7 mouse cellular contexts compared by ENCODE assay signal in genomic region chrX:13070206-13070572, GRCm38 (mm10). TPM values are rescaled to one million over a fixed set of nuclear protein-coding genes. Genes with fewer than 3 reads are reported as not detected.
DNase-seq lines count a peak whose midpoint lies in the region; ATAC-seq lines count a peak whose summit lies in the region.

No protein-coding gene starts in this region.

- peaks cover 6% of the 10 kb centered on the region; the same call in 1 of the 2 replicates for H3K27me3 ChIP-seq in lung, embryonic 15.5 days
- H3K27me3 ChIP-seq in embryonic facial prominence, embryonic 14.5 days (replicated peaks; ENCODE audit: control insufficient read depth, insufficient read depth, low read length), result peaks cover 11% of the 10 kb centered on the region; the same call in 1 of the 2 replicates
- peaks cover 2% of the 10 kb centered on the region; the same call in 1 of the 2 replicates for H3K27me3 ChIP-seq in intestine, embryonic 16.5 days (replicated peaks; ENCODE audit: control insufficient read depth, insufficient read depth, low read length)
- no peaks in the 10 kb centered on the region for H3K27me3 ChIP-seq in neural tube, embryonic 15.5 days (replicated peaks)

- no peak for ATAC-seq in lung, embryonic 15.5 days (ENCODE audit: borderline replicate concordance, extremely low read depth, low FRiP score, low TSS enrichment)
- ATAC-seq in embryonic facial prominence, embryonic 14.5 days (ENCODE audit: low read depth), result no peak
- 0 out of 2 replicates have a peak, but pooled peaks have one; percentile 0 for ATAC-seq in intestine, embryonic 16.5 days
- ATAC-seq in neural tube, embryonic 15.5 days (ENCODE audit: low FRiP score), result peak; percentile 1
- ATAC-seq in megakaryocyte-erythroid progenitor cell, adult 5-6 weeks (replicated peaks; ENCODE audit: low FRiP score, low TSS enrichment, poor library complexity, severe bottlenecking), result no peak

- peak overlapping the region; percentile 34 for H3K9ac ChIP-seq in lung, embryonic 15.5 days
- peak overlapping the region; percentile 88 for H3K9ac ChIP-seq in embryonic facial prominence, embryonic 14.5 days (ENCODE audit: low read depth, low read length)
- peak overlapping the region; percentile 71 for H3K9ac ChIP-seq in intestine, embryonic 16.5 days (ENCODE audit: low read depth, low read length)
- peak overlapping the region; percentile 45 for H3K9ac ChIP-seq in neural tube, embryonic 15.5 days (replicated peaks)

- DNase-seq in lung, postnatal 14 days, result no peak
- peak; percentile 53 for DNase-seq in embryonic facial prominence, embryonic 14.5 days (ENCODE audit: low spot score)
- DNase-seq in left cerebral cortex, postnatal 25 days (ENCODE audit: low spot score in 2 of 2), result no peak

- H3K4me2 ChIP-seq in lung, embryonic 15.5 days, result peak overlapping the region; percentile 53
- peak overlapping the region; percentile 51 for H3K4me2 ChIP-seq in embryonic facial prominence, embryonic 14.5 days (ENCODE audit: low read depth, low read length)
- H3K4me2 ChIP-seq in intestine, embryonic 16.5 days (ENCODE audit: low read depth, low read length), result peak overlapping the region; percentile 50
- peak overlapping the region; percentile 51 for H3K4me2 ChIP-seq in neural tube, embryonic 15.5 days

- peak overlapping the region; percentile 95 for H3K27ac ChIP-seq in lung, embryonic 15.5 days
- peak overlapping the region; percentile 94 for H3K27ac ChIP-seq in embryonic facial prominence, embryonic 14.5 days (replicated peaks; ENCODE audit: low read depth, low read length)
- peak overlapping the region; percentile 93 for H3K27ac ChIP-seq in intestine, embryonic 16.5 days (ENCODE audit: low read length)
- H3K27ac ChIP-seq in neural tube, embryonic 15.5 days (replicated peaks), result peak overlapping the region; percentile 94

- no peaks in the 10 kb centered on the region for H3K4me1 ChIP-seq in lung, embryonic 15.5 days
- H3K4me1 ChIP-seq in embryonic facial prominence, embryonic 14.5 days (ENCODE audit: control insufficient read depth, insufficient read depth, low read length), result no peaks in the 10 kb centered on the region
- no peaks in the 10 kb centered on the region for H3K4me1 ChIP-seq in intestine, embryonic 16.5 days (ENCODE audit: control insufficient read depth, insufficient read depth, low read length)
- peaks cover 3% of the 10 kb centered on the region; the same call in 1 of the 2 replicates for H3K4me1 ChIP-seq in neural tube, embryonic 15.5 days

- H3K9me3 ChIP-seq in lung, embryonic 15.5 days, result no peaks in the 10 kb centered on the region
- H3K9me3 ChIP-seq in embryonic facial prominence, embryonic 14.5 days (ENCODE audit: control insufficient read depth, low read length), result no peaks in the 10 kb centered on the region
- no peaks in the 10 kb centered on the region for H3K9me3 ChIP-seq in intestine, embryonic 16.5 days (ENCODE audit: control insufficient read depth, low read length)
- H3K9me3 ChIP-seq in neural tube, embryonic 15.5 days (replicated peaks), result no peaks in the 10 kb centered on the region

- 24% methylated on average over 8 of the region's 8 CpGs for WGBS in lung, embryonic 15.5 days
- 27% methylated on average over 8 of the region's 8 CpGs for WGBS in embryonic facial prominence, embryonic 14.5 days
- 20% methylated on average over 8 of the region's 8 CpGs for WGBS in intestine, embryonic 16.5 days
- 33% methylated on average over 8 of the region's 8 CpGs for WGBS in neural tube, embryonic 15.5 days

- no peaks in the 10 kb centered on the region for H3K36me3 ChIP-seq in lung, embryonic 15.5 days
- no peaks in the 10 kb centered on the region for H3K36me3 ChIP-seq in embryonic facial prominence, embryonic 14.5 days (ENCODE audit: control insufficient read depth, insufficient read depth, low read length)
- H3K36me3 ChIP-seq in intestine, embryonic 16.5 days (ENCODE audit: control insufficient read depth, insufficient read depth, low read length), result no peaks in the 10 kb centered on the region
- H3K36me3 ChIP-seq in neural tube, embryonic 15.5 days, result no peaks in the 10 kb centered on the region

- H3K4me3 ChIP-seq in lung, embryonic 15.5 days, result peak overlapping the region; percentile 73
- peak overlapping the region; percentile 70 for H3K4me3 ChIP-seq in embryonic facial prominence, embryonic 14.5 days (ENCODE audit: low read depth, low read length)
- H3K4me3 ChIP-seq in intestine, embryonic 16.5 days (ENCODE audit: low read length), result peak overlapping the region; percentile 75
- peak overlapping the region; percentile 65 for H3K4me3 ChIP-seq in neural tube, embryonic 15.5 days (replicated peaks)

- intact Hi-C loops in left cerebral cortex, postnatal 25 days (cut with DNase I), result loop anchor here (2.0 to 10.0 kb wide), 4 partner anchors 123 to 395 kb away; partner anchors contain the start of genes 1810030O07Rik and Med14

RNA-seq across cellular contexts. Expression of gene Usp9x, which starts 1.1 kb away (rescaled TPM):
- polyA plus RNA-seq in lung, embryonic 15.5 days (2015; fragmentation: Nextera tagmentation; extraction: Ambion mirVana), result 23.4 and 24.2 TPM in 2 replicates
- polyA plus RNA-seq in embryonic facial prominence, embryonic 14.5 days (2014; fragmentation: Nextera tagmentation; extraction: Ambion mirVana), result 54.5 and 58.9 TPM in 2 replicates
- polyA plus RNA-seq in intestine, embryonic 16.5 days (2015; fragmentation: Nextera tagmentation; extraction: Ambion mirVana), result 14.3 and 15.8 TPM in 2 replicates
- 25.8 and 27.3 TPM in 2 replicates for polyA plus RNA-seq in neural tube, embryonic 15.5 days (2015; fragmentation: Nextera tagmentation; extraction: Ambion mirVana)
- total RNA-seq in left cerebral cortex, postnatal 25 days (2021), result 100 to 1,000 TPM; 250 to 255 TPM
- 121 and 164 TPM in 2 replicates for total RNA-seq in megakaryocyte-erythroid progenitor cell, adult 5-6 weeks (2014; fragmentation: Nextera tagmentation)
- 120 and 151 TPM in 2 replicates for total RNA-seq in megakaryocyte-erythroid progenitor cell, adult 5-6 weeks (2017)

Comparison
In these comparisons a context has a peak if more than half of its experiments do, and no peak if none do; other contexts are left out.
1. ATAC-seq: peak in intestine, embryonic 16.5 days (single experiment) and neural tube, embryonic 15.5 days (single experiment); none in lung, embryonic 15.5 days (single experiment), embryonic facial prominence, embryonic 14.5 days (single experiment) and megakaryocyte-erythroid progenitor cell, adult 5-6 weeks (single experiment).
2. H3K9ac ChIP-seq: peak in every context shown above with its lines; median percentile 88 in embryonic facial prominence, embryonic 14.5 days; 71 in intestine, embryonic 16.5 days; 45 in neural tube, embryonic 15.5 days; 34 in lung, embryonic 15.5 days.
3. Peak in every context shown above with its lines, with median percentiles within 50 percentile points of each other: H3K27ac ChIP-seq, H3K4me2 ChIP-seq and H3K4me3 ChIP-seq.